11 mouse cellular contexts compared by ENCODE assay signal in genomic region chr6:115650476-115651427, GRCm38 (mm10). TPM values are rescaled to one million over a fixed set of nuclear protein-coding genes. Genes with fewer than 3 reads are reported as not detected.
DNase-seq lines count a peak whose midpoint lies in the region; ATAC-seq and TF ChIP-seq lines count a peak whose summit lies in the region.
"Had no signal": no experiment of that assay in that cellular context is flagged by ENCODE, and none has a peak within 500 bp of the region (broad histone marks: within the 10 kb centered on the region; RNA-seq: fewer than 3 reads in every experiment).

No protein-coding gene starts in this region.

- peak; percentile 78 for ATAC-seq in intestine, embryonic 14.5 days (replicated peaks; ENCODE audit: low FRiP score, low TSS enrichment, low read depth)

- intact Hi-C loops in heart, adult 2 months (cut with DNase I), result no loop called here

- H3K9ac ChIP-seq in heart, adult 2 months (ENCODE audit: low read depth, low read length), result no peak overlapping the region
- H3K9ac ChIP-seq in intestine, embryonic 14.5 days (ENCODE audit: low read length), result no peak overlapping the region
- H3K9ac ChIP-seq: embryonic facial prominence, embryonic 15.5 days; lung, embryonic 14.5 days had no signal

- H3K9me3 ChIP-seq in intestine, embryonic 14.5 days (ENCODE audit: control insufficient read depth, low read length), result no peaks in the 10 kb centered on the region
- no peaks in the 10 kb centered on the region for H3K9me3 ChIP-seq in megakaryocyte, embryonic 14.5 days
- H3K9me3 ChIP-seq in forebrain, embryonic 10.5 days, result no peaks in the 10 kb centered on the region
- H3K9me3 ChIP-seq: embryonic facial prominence, embryonic 15.5 days had no signal

- DNase-seq in heart, adult 2 months, result no peak
- no peak for DNase-seq in heart, adult 8-10 months (ENCODE audit: low spot score)
- peak; percentile 57 for DNase-seq in intestine, embryonic 14.5 days (ENCODE audit: low spot score)
- no peak for DNase-seq in right cerebral cortex, postnatal 36 days (ENCODE audit: low spot score in 2 of 2)
- DNase-seq in forebrain, embryonic 10.5 days (ENCODE audit: extremely low spot score, low spot score), result no peak
- no peak for DNase-seq in kidney, adult 8-10 months
- DNase-seq: lung, embryonic 14.5 days had no signal

- peaks cover 6% of the 10 kb centered on the region for H3K79me2 ChIP-seq in heart, adult 2 months (replicated peaks; ENCODE audit: control insufficient read depth, insufficient read depth, low read length)

- H3K27ac ChIP-seq in heart, adult 2 months, result peak overlapping the region; percentile 48
- peak overlapping the region; percentile 55 for H3K27ac ChIP-seq in bone marrow macrophage, adult 2 months (ENCODE audit: insufficient read depth, low read depth, low read length)
- H3K27ac ChIP-seq in intestine, embryonic 14.5 days (ENCODE audit: low read depth), result peak overlapping the region; percentile 16; the same call in 1 of the 2 replicates
- H3K27ac ChIP-seq in forebrain, embryonic 10.5 days, result no peak overlapping the region
- H3K27ac ChIP-seq: embryonic facial prominence, embryonic 15.5 days had no signal

- H3K36me3 ChIP-seq in heart, adult 2 months (ENCODE audit: control insufficient read depth, insufficient read depth, low read length), result peaks cover 30% of the 10 kb centered on the region
- no peaks in the 10 kb centered on the region for H3K36me3 ChIP-seq in intestine, embryonic 14.5 days (ENCODE audit: control insufficient read depth, insufficient read depth, low read length)
- peaks cover 4% of the 10 kb centered on the region for H3K36me3 ChIP-seq in megakaryocyte, embryonic 14.5 days (replicated peaks; ENCODE audit: low read length)
- peaks cover 5% of the 10 kb centered on the region; the same call in 1 of the 2 replicates for H3K36me3 ChIP-seq in forebrain, embryonic 10.5 days (replicated peaks)
- H3K36me3 ChIP-seq: embryonic facial prominence, embryonic 15.5 days had no signal

- TF ChIP-seq POLR2A in heart, adult 2 months (IDR thresholded peaks at IDR 0.05; ENCODE audit: insufficient read depth, low read depth, low read length), result no peak
- TF ChIP-seq POLR2A in bone marrow macrophage, adult 2 months (IDR thresholded peaks at IDR 0.05; ENCODE audit: borderline replicate concordance, low read depth, low read length), result no peak

- H3K4me3 ChIP-seq in heart, adult 2 months, result no peak overlapping the region
- H3K4me3 ChIP-seq in bone marrow macrophage, adult 2 months (ENCODE audit: insufficient read depth, low read length), result no peak overlapping the region
- H3K4me3 ChIP-seq in intestine, embryonic 14.5 days (ENCODE audit: low read depth, low read length), result no peak overlapping the region
- H3K4me3 ChIP-seq in megakaryocyte, embryonic 14.5 days (replicated peaks), result peak overlapping the region; percentile 83
- no peak overlapping the region for H3K4me3 ChIP-seq in forebrain, embryonic 10.5 days
- H3K4me3 ChIP-seq: embryonic facial prominence, embryonic 15.5 days had no signal

- TF ChIP-seq CTCF in heart, adult 2 months (IDR thresholded peaks at IDR 0.05), result no peak
- no peak for TF ChIP-seq CTCF in bone marrow macrophage, adult 2 months (IDR thresholded peaks at IDR 0.05; ENCODE audit: low read depth, low read length)

- no peaks in the 10 kb centered on the region for H3K27me3 ChIP-seq in heart, adult 2 months (ENCODE audit: control insufficient read depth, insufficient read depth, low read length)
- H3K27me3 ChIP-seq in intestine, embryonic 14.5 days (replicated peaks; ENCODE audit: control insufficient read depth, insufficient read depth, low read length), result no peaks in the 10 kb centered on the region
- no peaks in the 10 kb centered on the region for H3K27me3 ChIP-seq in megakaryocyte, embryonic 14.5 days (replicated peaks)
- H3K27me3 ChIP-seq in forebrain, embryonic 10.5 days (ENCODE audit: poor library complexity, severe bottlenecking), result no peaks in the 10 kb centered on the region
- H3K27me3 ChIP-seq: CH12.LX; embryonic facial prominence, embryonic 15.5 days had no signal

- 31% methylated on average over 5 of the region's 5 CpGs for WGBS in heart, adult 2 months
- WGBS in intestine, embryonic 14.5 days, result 40% methylated on average over 5 of the region's 5 CpGs
- 57% methylated on average over 5 of the region's 5 CpGs for WGBS in forebrain, embryonic 10.5 days

- no peak for TF ChIP-seq EP300 in heart, adult 2 months (IDR thresholded peaks at IDR 0.05; ENCODE audit: insufficient read depth, low read depth, low read length)

- no peak overlapping the region for H3K4me2 ChIP-seq in intestine, embryonic 14.5 days (ENCODE audit: low read length)
- H3K4me2 ChIP-seq: embryonic facial prominence, embryonic 15.5 days; lung, embryonic 14.5 days had no signal

- peaks cover 24% of the 10 kb centered on the region for H3K4me1 ChIP-seq in heart, adult 2 months (ENCODE audit: control insufficient read depth, insufficient read depth, low read length)
- peaks cover 61% of the 10 kb centered on the region for H3K4me1 ChIP-seq in bone marrow macrophage, adult 2 months (ENCODE audit: control insufficient read depth, insufficient read depth, low read length)
- H3K4me1 ChIP-seq in intestine, embryonic 14.5 days (replicated peaks; ENCODE audit: control insufficient read depth, insufficient read depth, low read length), result peaks cover 19% of the 10 kb centered on the region
- peaks cover 90% of the 10 kb centered on the region for H3K4me1 ChIP-seq in megakaryocyte, embryonic 14.5 days
- peaks cover 33% of the 10 kb centered on the region for H3K4me1 ChIP-seq in forebrain, embryonic 10.5 days

RNA-seq across cellular contexts. Expression of gene Raf1, which starts 25.7 kb away (rescaled TPM):
- total RNA-seq in heart, adult 2 months (2021), result 100 to 1,000 TPM; 103 to 109 TPM
- 145 and 186 TPM in 2 replicates for polyA plus RNA-seq in heart, adult 2 months (2012; rRNA removed)
- total RNA-seq in heart, adult 8-10 months (2022), result 100 to 1,000 TPM in 3 of 4 experiments, 10 to 100 TPM in 1; 97.6 to 104 (median 102) TPM
- polyA plus RNA-seq in bone marrow macrophage, adult 2 months (2012; ENCODE audit: insufficient read depth, insufficient read length, missing spikeins), result 89.1 and 89.4 TPM in 2 replicates
- polyA plus RNA-seq in intestine, embryonic 14.5 days (2014; fragmentation: Nextera tagmentation; extraction: Ambion mirVana), result 114 and 122 TPM in 2 replicates
- polyA plus RNA-seq in megakaryocyte, embryonic 14.5 days (2012; ENCODE audit: insufficient read depth, low replicate concordance), result 4.2 and 27.8 TPM in 2 replicates
- polyA plus RNA-seq in forebrain, embryonic 10.5 days (2016; fragmentation: Nextera tagmentation; extraction: Ambion mirVana), result 119 and 121 TPM in 2 replicates

RNA-seq across cellular contexts. Expression of gene Mkrn2, which starts 49.0 kb away (rescaled TPM):
- 10 to 100 TPM; 36.4 to 45.2 TPM for total RNA-seq in heart, adult 2 months (2021)
- 105 and 119 TPM in 2 replicates for polyA plus RNA-seq in heart, adult 2 months (2012; rRNA removed)
- total RNA-seq in heart, adult 8-10 months (2022), result 10 to 100 TPM; 35.2 to 42.7 (median 39.5) TPM
- polyA plus RNA-seq in bone marrow macrophage, adult 2 months (2012; ENCODE audit: insufficient read depth, insufficient read length, missing spikeins), result 13.4 and 15.6 TPM in 2 replicates
- 28.0 and 32.0 TPM in 2 replicates for polyA plus RNA-seq in intestine, embryonic 14.5 days (2014; fragmentation: Nextera tagmentation; extraction: Ambion mirVana)
- polyA plus RNA-seq in megakaryocyte, embryonic 14.5 days (2012; ENCODE audit: insufficient read depth, low replicate concordance), result 3.1 and 4.1 TPM in 2 replicates
- 27.5 and 29.3 TPM in 2 replicates for polyA plus RNA-seq in forebrain, embryonic 10.5 days (2016; fragmentation: Nextera tagmentation; extraction: Ambion mirVana)

RNA-seq across cellular contexts. Expression of gene Mkrn2os, which starts 58.4 kb away (rescaled TPM):
- total RNA-seq in heart, adult 2 months (2021), result under 1 TPM; 0.55 to 0.84 TPM
- polyA plus RNA-seq in heart, adult 2 months (2012; rRNA removed), result 1.9 and 2.3 TPM in 2 replicates
- total RNA-seq in heart, adult 8-10 months (2022), result 1 to 10 TPM in 1 of 4 experiments, under 1 TPM in 3; 0.52 to 1.1 (median 0.71) TPM
- not detected in 2 replicates for polyA plus RNA-seq in bone marrow macrophage, adult 2 months (2012; ENCODE audit: insufficient read depth, insufficient read length, missing spikeins)
- 26.2 and 32.0 TPM in 2 replicates for polyA plus RNA-seq in intestine, embryonic 14.5 days (2014; fragmentation: Nextera tagmentation; extraction: Ambion mirVana)
- polyA plus RNA-seq in megakaryocyte, embryonic 14.5 days (2012; ENCODE audit: insufficient read depth, low replicate concordance), result not detected in 2 replicates
- polyA plus RNA-seq in forebrain, embryonic 10.5 days (2016; fragmentation: Nextera tagmentation; extraction: Ambion mirVana), result 0.06 and 0.40 TPM in 2 replicates
- total RNA-seq: CH12.LX had no signal
